Mouse (Mus musculus): Measurements from ENCODE around the gene Hus1b. TPM values are rescaled to one million over a fixed set of nuclear protein-coding genes. Genes with fewer than 3 reads are reported as not detected.

The Hus1b gene
- polyA plus RNA-seq, 1 experiment from 2014 or later = not detected

DNA sequence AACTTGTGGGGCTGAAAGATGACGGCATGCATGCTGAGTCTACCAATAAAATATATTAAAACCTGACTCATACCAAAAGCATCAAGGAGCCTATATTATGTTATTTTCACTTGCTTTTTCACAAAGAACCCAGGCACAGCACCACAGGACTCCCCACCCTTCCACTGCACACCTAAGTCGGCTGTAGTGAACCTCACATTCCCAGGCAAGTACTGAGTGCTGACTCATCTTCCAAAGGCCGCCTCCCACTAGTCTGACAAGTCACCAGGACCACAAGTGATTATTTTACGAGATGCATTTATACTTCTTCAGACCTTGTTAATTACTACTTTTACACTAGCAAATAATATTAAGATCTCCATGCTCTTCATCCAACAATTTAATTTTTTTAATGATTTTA, 15.9 kb downstream of the Hus1b start:
- Histone ChIP-seq H3K9me3 (no peaks in the 10 kb centered on the region), H3K4me3 (no peak overlapping the region), H3K4me1 (no peaks in the 10 kb centered on the region), H3K27me3 (ENCODE audit: poor library complexity, severe bottlenecking) (no peaks in the 10 kb centered on the region), H3K36me3 (replicated peaks) (peaks cover 9% of the 10 kb centered on the region; the same call in 1 of the 2 replicates), H3K27ac (no peak overlapping the region)
- WGBS = 86% methylated on average over 4 of the region's 4 CpGs
- DNase-seq (ENCODE audit: extremely low spot score, low spot score) = no peak

GRCm38 (mm10) chr13:30929119-30929518, 18.4 kb downstream of the Hus1b start:
- Histone ChIP-seq H3K4me3 (no peak overlapping the region), H3K4me1 (no peaks in the 10 kb centered on the region), H3K27ac (no peak overlapping the region), H3K9me3 (no peaks in the 10 kb centered on the region), H3K27me3 (ENCODE audit: poor library complexity, severe bottlenecking) (no peaks in the 10 kb centered on the region), H3K36me3 (replicated peaks) (peaks cover 14% of the 10 kb centered on the region)
- 94% methylated on average over 2 of the region's 2 CpGs for WGBS
- no peak for DNase-seq (ENCODE audit: extremely low spot score, low spot score)

GRCm38 (mm10) chr13:30924269-30924668, 23.3 kb downstream of the Hus1b start:
- Histone ChIP-seq H3K27ac (no peak overlapping the region), H3K9me3 (no peaks in the 10 kb centered on the region), H3K4me3 (no peak overlapping the region), H3K27me3 (ENCODE audit: poor library complexity, severe bottlenecking) (no peaks in the 10 kb centered on the region), H3K4me1 (no peaks in the 10 kb centered on the region), H3K36me3 (replicated peaks) (peaks cover 18% of the 10 kb centered on the region)
- WGBS = 92% methylated on average over 6 of the region's 6 CpGs
- no peak for DNase-seq (ENCODE audit: extremely low spot score, low spot score)

GRCm38 (mm10) chr13:30921914-30922313, 25.6 kb downstream of the Hus1b start:
- 87% methylated on average over 4 of the region's 4 CpGs for WGBS
- DNase-seq (ENCODE audit: extremely low spot score, low spot score) = no peak
- Histone ChIP-seq H3K36me3 (replicated peaks) (peaks cover 18% of the 10 kb centered on the region), H3K27ac (no peak overlapping the region), H3K4me1 (no peaks in the 10 kb centered on the region), H3K9me3 (no peaks in the 10 kb centered on the region), H3K27me3 (ENCODE audit: poor library complexity, severe bottlenecking) (no peaks in the 10 kb centered on the region), H3K4me3 (no peak overlapping the region)

GRCm38 (mm10) chr13:30913757-30914156, 33.8 kb downstream of the Hus1b start:
- no peak for DNase-seq (ENCODE audit: extremely low spot score, low spot score)
- peaks cover 6% of the 10 kb centered on the region for H3K4me1 ChIP-seq
- no peak overlapping the region for H3K27ac ChIP-seq
- H3K36me3 ChIP-seq (replicated peaks) = peaks cover 3% of the 10 kb centered on the region; the same call in 1 of the 2 replicates
- H3K9me3 ChIP-seq = no peaks in the 10 kb centered on the region
- no peak overlapping the region for H3K4me3 ChIP-seq
- H3K27me3 ChIP-seq (ENCODE audit: poor library complexity, severe bottlenecking) = no peaks in the 10 kb centered on the region

- H3K27ac ChIP-seq = no peak overlapping the region
- no peaks in the 10 kb centered on the region for H3K27me3 ChIP-seq (ENCODE audit: poor library complexity, severe bottlenecking)
- peaks cover 3% of the 10 kb centered on the region; the same call in 1 of the 2 replicates for H3K36me3 ChIP-seq (replicated peaks)
- 32% methylated on average over 4 of the region's 4 CpGs for WGBS
- DNase-seq (ENCODE audit: extremely low spot score, low spot score) = peak; percentile 18
- peaks cover 6% of the 10 kb centered on the region for H3K4me1 ChIP-seq
- H3K4me3 ChIP-seq = no peak overlapping the region
- H3K9me3 ChIP-seq = no peaks in the 10 kb centered on the region
Measured at GRCm38 (mm10) chr13:30913028-30913427, 34.5 kb downstream of the Hus1b start.

DNA sequence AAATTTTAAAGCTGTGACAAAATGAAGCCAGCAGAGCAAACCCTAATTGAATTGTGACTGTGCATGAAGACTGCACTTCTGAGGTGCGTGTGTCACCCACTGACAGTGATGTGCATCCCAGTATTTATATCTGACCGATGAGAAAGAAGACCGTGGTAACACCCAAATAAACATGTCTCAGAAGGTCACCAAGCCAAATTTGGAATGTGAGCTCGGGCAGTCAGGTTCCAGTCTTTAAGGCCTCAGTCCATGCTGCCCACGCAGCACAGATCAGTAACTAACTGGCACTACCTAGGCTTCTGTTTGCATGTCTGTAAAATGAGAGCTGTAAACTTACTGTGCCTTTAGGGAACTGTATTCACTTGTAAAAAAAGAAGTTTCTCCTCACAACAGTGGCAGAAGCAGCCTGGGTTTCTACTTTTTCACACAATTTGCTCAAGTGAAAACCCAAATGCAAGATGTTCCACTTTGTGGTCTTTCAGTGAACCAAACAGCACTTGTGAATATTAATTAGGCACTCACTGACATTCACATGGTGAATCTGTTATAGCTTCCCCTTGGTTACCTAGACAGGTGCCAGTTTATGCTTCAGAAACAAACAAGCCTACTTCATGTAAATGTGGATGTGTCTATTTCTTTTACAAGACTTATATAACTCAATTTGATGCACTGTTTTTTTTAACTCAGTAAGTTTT, 35.5 kb downstream of the Hus1b start:
- no peaks in the 10 kb centered on the region for H3K27me3 ChIP-seq (ENCODE audit: poor library complexity, severe bottlenecking)
- WGBS = 79% methylated on average over 5 of the region's 5 CpGs
- no peak overlapping the region for H3K4me3 ChIP-seq
- no peak for DNase-seq (ENCODE audit: extremely low spot score, low spot score)
- H3K36me3 ChIP-seq (replicated peaks) = peaks cover 3% of the 10 kb centered on the region; the same call in 1 of the 2 replicates
- H3K27ac ChIP-seq = no peak overlapping the region
- peaks cover 6% of the 10 kb centered on the region for H3K4me1 ChIP-seq
- H3K9me3 ChIP-seq = no peaks in the 10 kb centered on the region

GRCm38 (mm10) chr13:30910889-30911288, 36.7 kb downstream of the Hus1b start:
- DNase-seq (ENCODE audit: extremely low spot score, low spot score) = no peak
- Histone ChIP-seq H3K4me1 (peaks cover 9% of the 10 kb centered on the region), H3K4me3 (no peak overlapping the region), H3K9me3 (no peaks in the 10 kb centered on the region), H3K27ac (no peak overlapping the region), H3K36me3 (replicated peaks) (peaks cover 3% of the 10 kb centered on the region; the same call in 1 of the 2 replicates), H3K27me3 (ENCODE audit: poor library complexity, severe bottlenecking) (no peaks in the 10 kb centered on the region)
- whole genome bisulfite sequencing = 84% methylated on average over 5 of the region's 5 CpGs

DNA sequence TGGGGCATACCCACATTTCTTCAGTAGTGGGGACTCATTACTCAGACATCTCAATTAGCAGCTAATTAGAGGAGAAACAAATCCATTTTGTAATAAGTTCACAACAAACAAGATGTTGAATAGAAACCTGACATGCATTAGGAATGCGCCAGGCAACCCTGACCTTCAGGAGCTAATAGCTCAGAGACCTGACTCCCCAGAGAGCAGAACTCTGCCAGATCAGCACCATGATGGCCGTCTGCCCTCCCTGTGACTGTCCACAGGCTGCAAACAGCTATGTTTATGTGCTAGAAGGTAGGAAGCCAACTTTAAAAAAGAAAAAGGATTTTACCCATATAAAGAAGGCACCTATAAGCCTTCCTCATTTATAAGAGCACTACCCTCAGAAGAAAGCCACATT, 45.3 kb downstream of the Hus1b start:
- Histone ChIP-seq H3K4me1 (peaks cover 18% of the 10 kb centered on the region), H3K9me3 (no peaks in the 10 kb centered on the region), H3K27me3 (ENCODE audit: poor library complexity, severe bottlenecking) (no peaks in the 10 kb centered on the region), H3K27ac (no peak overlapping the region), H3K4me3 (no peak overlapping the region), H3K36me3 (replicated peaks) (peaks cover 20% of the 10 kb centered on the region)
- DNase-seq (ENCODE audit: extremely low spot score, low spot score) = no peak
- WGBS = 54% methylated on average over 2 of the region's 2 CpGs

DNA sequence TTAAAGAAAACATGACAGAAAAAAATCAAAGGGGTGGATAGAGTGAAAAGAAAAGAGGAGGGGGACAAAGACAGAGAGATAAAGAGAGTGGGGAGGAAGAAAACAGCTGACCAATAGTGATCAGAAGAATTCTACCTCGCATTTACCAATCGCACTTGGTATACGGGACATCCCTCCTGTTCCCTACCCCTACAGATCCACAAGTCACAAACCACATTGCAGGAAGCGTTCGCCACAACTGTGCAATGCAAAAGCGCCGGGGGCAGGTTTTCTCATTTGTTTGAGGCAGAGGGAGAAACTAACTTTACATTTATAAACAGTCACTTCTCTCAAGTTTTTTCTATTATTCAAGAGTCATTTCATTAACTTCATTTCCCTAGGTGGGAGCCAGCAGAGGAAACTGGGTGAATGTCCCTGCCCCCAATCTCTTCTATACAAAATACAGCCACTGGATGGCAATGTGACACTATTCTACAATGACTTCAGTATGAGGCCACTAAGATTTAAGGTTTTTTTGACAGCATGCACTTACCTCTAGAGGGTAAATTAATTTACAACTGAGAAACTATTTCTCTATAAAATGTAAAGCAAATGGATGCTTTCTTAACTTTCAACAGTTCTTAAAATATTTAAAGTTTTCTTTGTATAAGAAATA, 46.0 kb downstream of the Hus1b start:
- no peaks in the 10 kb centered on the region for H3K27me3 ChIP-seq (ENCODE audit: poor library complexity, severe bottlenecking)
- DNase-seq (ENCODE audit: extremely low spot score, low spot score) = no peak
- 88% methylated on average over 7 of the region's 7 CpGs for WGBS
- H3K4me1 ChIP-seq = peaks cover 18% of the 10 kb centered on the region
- no peaks in the 10 kb centered on the region for H3K9me3 ChIP-seq
- no peak overlapping the region for H3K4me3 ChIP-seq
- peaks cover 20% of the 10 kb centered on the region for H3K36me3 ChIP-seq (replicated peaks)
- no peak overlapping the region for H3K27ac ChIP-seq

Other genes starting within 250 kb of the Hus1b start
- 0.04 TPM in 1 of 2 replicates, not detected in the other for gene Irf4, start 198.5 kb downstream of the Hus1b start, polyA plus RNA-seq (2016; fragmentation: Nextera tagmentation; extraction: Ambion mirVana)
- 32.7 and 33.8 TPM in 2 replicates for gene Exoc2, start 26.3 kb upstream of the Hus1b start, polyA plus RNA-seq (2016; fragmentation: Nextera tagmentation; extraction: Ambion mirVana)
- 0.09 and 0.10 TPM in 2 replicates for gene Gm5447, start 26.4 kb upstream of the Hus1b start, polyA plus RNA-seq (2016; fragmentation: Nextera tagmentation; extraction: Ambion mirVana)

Data from forebrain, embryonic 10.5 days (tissue).